Mouse (Mus musculus): ENCODE measurements around the gene Mfap5. TPM values are rescaled to one million over a fixed set of nuclear protein-coding genes. Genes with fewer than 3 reads are reported as not detected.
"Not testable (repeated sequence)": the region's sequence is repeated elsewhere in the genome, so short reads cannot be mapped to it uniquely, and the experiment has no call there.

Gene Mfap5
- total RNA-seq, 2 experiments from 2014 or later = 18.1 to 19.6 TPM

DNA sequence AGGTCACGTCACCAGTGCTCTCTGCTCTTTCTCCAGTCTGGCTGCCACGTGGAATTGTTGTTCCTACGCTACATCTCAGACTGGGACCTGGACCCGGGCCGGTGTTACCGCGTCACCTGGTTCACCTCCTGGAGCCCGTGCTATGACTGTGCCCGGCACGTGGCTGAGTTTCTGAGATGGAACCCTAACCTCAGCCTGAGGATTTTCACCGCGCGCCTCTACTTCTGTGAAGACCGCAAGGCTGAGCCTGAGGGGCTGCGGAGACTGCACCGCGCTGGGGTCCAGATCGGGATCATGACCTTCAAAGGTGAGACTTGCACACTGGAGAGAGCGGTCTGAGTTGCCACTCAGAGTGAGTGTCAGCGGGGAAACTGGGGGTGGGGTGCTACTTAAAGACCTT lies 55.4 kb downstream of the Mfap5 start:
- no peak for DNase-seq

DNA sequence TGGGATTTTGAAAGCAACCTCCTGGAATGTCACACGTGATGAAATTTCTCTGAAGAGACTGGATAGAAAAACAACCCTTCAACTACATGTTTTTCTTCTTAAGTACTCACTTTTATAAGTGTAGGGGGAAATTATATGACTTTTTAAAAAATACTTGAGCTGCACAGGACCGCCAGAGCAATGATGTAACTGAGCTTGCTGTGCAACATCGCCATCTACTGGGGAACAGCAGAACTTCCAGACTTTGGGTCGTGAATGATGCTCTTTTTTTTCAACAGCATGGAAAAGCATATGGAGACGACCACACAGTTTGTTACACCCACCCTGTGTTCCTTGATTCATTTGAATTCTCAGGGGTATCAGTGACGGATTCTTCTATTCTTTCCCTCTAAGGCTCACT lies 56.8 kb downstream of the Mfap5 start:
- peak; percentile 36 to 79 for DNase-seq

DNA sequence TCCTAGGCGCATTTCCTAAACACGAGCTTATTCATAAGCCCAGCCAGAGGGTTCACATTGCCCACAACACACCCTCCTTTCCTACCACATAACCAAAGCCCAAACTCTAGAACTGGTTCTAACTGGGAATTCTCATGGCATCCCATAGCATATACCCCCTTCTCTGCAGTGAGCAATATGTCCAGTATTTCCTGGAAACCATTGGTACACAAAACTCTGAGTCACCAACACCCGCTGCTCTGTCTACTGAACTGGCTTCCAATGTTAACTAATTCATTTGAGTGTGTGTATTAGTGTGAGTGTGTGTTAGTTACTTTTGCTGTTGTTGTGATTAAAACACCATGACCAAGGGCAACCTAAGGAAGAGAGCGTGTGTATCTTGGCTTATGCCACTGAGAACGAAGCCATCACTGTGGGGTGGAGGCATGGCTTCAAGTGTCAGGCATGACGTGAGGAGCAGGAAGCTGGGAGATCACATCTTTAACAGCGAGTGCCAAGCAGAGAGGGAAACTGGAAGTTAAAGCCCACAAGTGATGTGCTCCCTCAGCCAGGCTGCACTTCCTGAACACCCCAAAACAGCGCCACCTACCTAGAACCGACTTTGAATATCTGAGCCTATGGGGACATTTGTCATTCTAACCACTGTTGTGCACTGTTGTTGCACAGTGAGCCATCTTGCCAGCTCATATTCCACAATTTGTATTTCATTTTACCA lies 59.6 kb downstream of the Mfap5 start:
- DNase-seq = no peak

DNA sequence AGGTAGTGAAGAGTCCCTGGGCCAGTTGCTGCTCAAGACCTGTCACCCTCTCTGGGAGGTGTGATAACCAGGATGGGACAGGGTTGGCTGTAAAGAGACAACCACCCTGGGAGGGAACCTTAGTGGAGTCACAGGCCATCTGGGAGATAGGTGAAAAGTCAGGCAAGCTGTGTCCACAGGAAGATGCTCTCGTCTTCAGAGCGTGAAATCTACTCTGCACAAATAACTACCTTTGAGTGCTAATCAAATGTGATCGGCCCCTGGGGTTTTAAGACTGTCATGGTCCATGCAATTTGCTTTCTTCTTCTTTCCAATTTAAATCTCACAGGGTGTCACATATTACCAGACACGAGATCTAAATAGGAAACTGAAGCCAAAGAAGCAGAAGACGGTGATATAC lies 63.5 kb downstream of the Mfap5 start:
- no peak for DNase-seq

DNA sequence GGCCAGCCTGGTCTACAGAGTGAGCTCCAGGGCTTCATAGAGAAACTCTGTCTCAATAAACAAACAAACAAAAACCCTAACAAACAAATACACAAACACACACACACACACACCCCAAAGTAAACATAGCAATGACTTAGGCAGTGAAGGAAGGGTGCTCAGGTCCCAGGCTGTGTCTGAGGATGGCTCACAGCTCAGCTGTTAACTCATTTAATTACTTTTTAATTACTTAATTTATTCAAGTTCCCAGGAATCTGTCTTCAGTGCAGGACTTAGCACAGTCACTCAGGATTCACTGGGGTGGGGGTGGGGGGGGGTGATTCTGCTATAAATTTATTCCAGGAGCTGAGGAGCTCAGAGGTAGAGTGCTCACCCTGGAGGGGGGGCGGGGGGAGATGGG lies 64.1 kb downstream of the Mfap5 start:
- no peak for DNase-seq

DNA sequence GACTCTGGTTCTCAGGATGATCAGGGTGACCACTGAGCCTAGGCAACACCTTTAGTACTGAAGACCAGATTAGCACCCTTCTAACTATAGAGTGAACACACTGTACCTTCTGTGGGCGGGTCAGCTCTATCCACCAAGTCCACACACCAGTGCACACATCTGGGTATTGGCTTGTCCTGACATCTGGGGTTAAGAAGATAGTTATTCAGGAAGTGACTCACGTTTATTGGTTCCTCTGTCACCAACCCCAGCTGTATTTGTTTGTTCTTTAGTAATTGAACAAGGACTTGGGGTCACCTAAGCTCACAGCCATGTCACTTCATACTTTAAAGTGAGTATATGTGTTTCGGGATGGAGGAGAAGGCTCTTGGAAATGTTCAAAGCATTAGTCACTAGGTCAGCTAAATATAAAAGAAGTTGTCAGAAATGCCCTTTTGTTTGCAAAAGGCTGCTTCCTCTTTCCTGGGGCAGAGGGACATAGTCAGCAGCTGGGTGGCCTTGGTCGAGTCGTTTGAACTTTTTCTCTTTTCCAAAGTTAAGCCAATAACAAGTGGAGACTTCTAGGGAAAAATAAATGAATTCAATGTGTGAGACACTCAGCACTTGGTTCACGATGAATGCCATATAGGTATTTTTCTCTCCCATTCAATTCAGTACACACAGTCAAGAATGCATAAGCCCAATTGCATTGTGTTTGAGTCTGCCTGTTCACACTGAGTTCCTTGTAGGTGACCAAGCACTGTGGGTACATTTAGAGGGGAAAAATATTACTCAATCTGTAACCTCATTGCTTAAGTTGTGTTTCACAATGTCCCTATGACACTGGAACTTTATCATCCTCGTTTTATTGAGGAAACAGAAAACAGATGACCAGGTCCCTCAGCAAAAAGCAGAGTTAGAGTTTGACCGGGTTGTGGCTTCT lies 65.3 kb downstream of the Mfap5 start:
- DNase-seq = peak; percentile 22 to 35

DNA sequence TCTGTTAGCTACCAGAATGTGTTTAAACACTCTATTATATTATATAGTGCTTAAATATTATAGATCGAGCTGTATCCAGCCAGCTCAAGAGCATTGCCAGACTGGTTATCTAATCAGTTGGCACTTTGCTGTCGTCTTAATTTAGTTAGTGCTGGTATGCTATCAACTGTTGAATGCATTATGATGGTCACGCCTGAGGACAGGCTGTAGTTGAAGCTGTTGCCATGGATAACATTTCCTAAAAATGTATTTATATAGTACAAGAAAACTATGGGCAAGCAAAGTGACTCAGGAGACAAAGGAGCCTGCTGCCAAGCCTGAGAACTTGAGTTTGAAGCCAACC lies 65.9 kb downstream of the Mfap5 start:
- no peak for DNase-seq

DNA sequence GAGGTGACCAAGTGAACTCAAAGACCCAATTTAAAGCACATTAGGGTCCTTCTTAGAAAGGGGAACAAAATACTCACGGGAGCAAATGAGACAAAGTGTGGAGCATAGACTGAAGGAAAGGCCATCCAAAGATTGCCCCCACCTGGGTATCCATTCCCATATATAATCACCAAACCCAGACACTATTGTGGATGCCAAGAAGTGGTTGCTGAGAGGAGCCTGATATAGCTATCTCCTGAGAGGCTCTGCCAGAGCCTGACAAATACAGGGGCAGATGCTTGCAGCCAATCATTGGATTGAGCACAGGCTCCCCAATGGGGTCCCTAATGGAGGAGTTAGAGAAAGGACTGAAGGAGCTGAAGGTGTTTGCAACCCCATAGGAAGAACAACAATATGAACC lies 69.4 kb downstream of the Mfap5 start:
- DNase-seq = not testable (repeated sequence)

DNA sequence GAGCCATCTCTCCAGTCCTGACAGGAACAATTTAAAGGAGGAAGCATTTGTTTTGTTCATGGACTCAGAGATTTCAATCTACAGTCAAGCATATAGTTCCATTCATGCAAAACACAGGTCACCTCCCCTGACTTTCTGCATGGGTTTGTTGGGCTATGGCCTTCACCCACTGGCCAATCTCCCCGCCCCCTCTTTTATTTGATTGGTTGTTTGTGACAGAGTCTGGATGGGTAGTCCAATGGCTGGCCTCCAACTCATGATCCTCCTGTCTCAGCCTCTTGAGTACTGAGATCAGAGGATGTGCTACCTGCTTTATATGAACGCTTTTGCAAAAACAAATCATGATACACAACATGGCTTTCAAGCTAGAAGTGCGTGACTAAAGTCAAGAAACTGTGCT lies 71.4 kb downstream of the Mfap5 start:
- no peak for DNase-seq

Other genes with a start within 250 kb of the Mfap5 start
- gene Klrg1, start 223.0 kb upstream of the Mfap5 start, total RNA-seq (2021) = under 1 TPM in 1 of 2 experiments, not detected in 1; 0.25 TPM
- gene M6pr, start 197.1 kb upstream of the Mfap5 start, total RNA-seq (2021) = 10 to 100 TPM; 42.5 to 45.6 TPM
- gene Phc1, start 165.3 kb upstream of the Mfap5 start, total RNA-seq (2021) = 10 to 100 TPM; 17.8 to 18.6 TPM
- under 1 TPM in 1 of 2 experiments, not detected in 1; 0.33 TPM for gene Rimklb, start 7.1 kb upstream of the Mfap5 start, total RNA-seq (2021)
- not detected for gene Aicda, start 48.0 kb downstream of the Mfap5 start, total RNA-seq (2021)
- 1 to 10 TPM; 4.5 to 5.1 TPM for gene Apobec1, start 96.6 kb downstream of the Mfap5 start, total RNA-seq (2021)
- gene Gdf3, start 104.2 kb downstream of the Mfap5 start, total RNA-seq (2021) = not detected
- gene Dppa3, start 120.6 kb downstream of the Mfap5 start, total RNA-seq (2021) = not detected
- not detected for gene Nanog, start 201.6 kb downstream of the Mfap5 start, total RNA-seq (2021)

All from heart, adult 18-20 months (tissue).